Mouse (Mus musculus) gastrocnemius, postnatal 10 days (tissue): ENCODE data around the gene Kdm4a. TPM values are rescaled to one million over a fixed set of nuclear protein-coding genes. Genes with fewer than 3 reads are reported as not detected.

Experiments used
- DNase-seq: peaks from one replicate; pipeline ENCODE4 v3.0.0; 2021; ENCODE audit warnings: mixed read lengths
- microRNA-seq, 2 experiments: library from miRNA; unstranded; fragments of <30 nt; microRNA quantifications; one replicate each; pipeline ENCODE4 v1.2.0; 2021
- total RNA-seq, 2 experiments: library from RNA; stranded (reverse); gene quantifications; 2 replicates each; pipeline ENCODE4 v1.2.3; 2021

The Kdm4a gene
- total RNA-seq, 2 experiments from 2014 or later, result 26.4 to 28.0 TPM

GRCm38 (mm10) chr4:118115132-118115531, 64.7 kb downstream of the Kdm4a start:
- no peak for DNase-seq

GRCm38 (mm10) chr4:118112601-118113000, 67.2 kb downstream of the Kdm4a start:
- DNase-seq, result no peak

GRCm38 (mm10) chr4:118109649-118110048, 70.2 kb downstream of the Kdm4a start:
- DNase-seq, result no peak

GRCm38 (mm10) chr4:118108779-118109178, 71.1 kb downstream of the Kdm4a start:
- peak; percentile 24 for DNase-seq

GRCm38 (mm10) chr4:118105256-118106053, 74.4 kb downstream of the Kdm4a start:
- DNase-seq, result no peak

- DNase-seq, result no peak
These were observed 76.5 kb downstream of the Kdm4a start for GRCm38 (mm10) chr4:118103280-118103830.

GRCm38 (mm10) chr4:118101497-118101896, 78.3 kb downstream of the Kdm4a start:
- DNase-seq, result no peak

- DNase-seq, result no peak
These were observed 80.0 kb downstream of the Kdm4a start for GRCm38 (mm10) chr4:118099637-118100364.

- no peak for DNase-seq
These were observed 81.3 kb downstream of the Kdm4a start for GRCm38 (mm10) chr4:118098571-118098970.

GRCm38 (mm10) chr4:118096069-118096468, 83.8 kb downstream of the Kdm4a start:
- DNase-seq, result no peak

- DNase-seq, result no peak
These were observed 86.9 kb downstream of the Kdm4a start for GRCm38 (mm10) chr4:118092784-118093457.

GRCm38 (mm10) chr4:118090449-118090848, 89.4 kb downstream of the Kdm4a start:
- no peak for DNase-seq

GRCm38 (mm10) chr4:118089939-118090338, 89.9 kb downstream of the Kdm4a start:
- peak; percentile 28 for DNase-seq

GRCm38 (mm10) chr4:118088771-118089170, 91.1 kb downstream of the Kdm4a start:
- no peak for DNase-seq

Small RNA genes lying within 50 kb of the gene (microRNA-seq; reads per million reads assigned to microRNA genes)
- gene Mir7226, result 0 to 0.32 reads per million in 2 experiments

Other genes starting within 250 kb of the Kdm4a start
- 10 to 100 TPM; 40.9 to 48.9 TPM for gene St3gal3, start 45.1 kb downstream of the Kdm4a start, total RNA-seq
- 10 to 100 TPM; 15.9 to 21.0 TPM for gene Ptprf, start 111.4 kb upstream of the Kdm4a start, total RNA-seq
- 10 to 100 TPM in 1 of 2 experiments, 1 to 10 TPM in 1; 9.6 to 13.4 TPM for gene Szt2, start 229.2 kb upstream of the Kdm4a start, total RNA-seq
- 10 to 100 TPM; 37.8 to 38.0 TPM for gene Med8, start 229.3 kb upstream of the Kdm4a start, total RNA-seq
- gene Elovl1, start 248.1 kb upstream of the Kdm4a start, total RNA-seq, result 10 to 100 TPM; 20.2 to 28.3 TPM